Mouse (Mus musculus) G1E (cell line): ENCODE data around the gene Ap4e1.

Source experiments
- CTCF ChIP-seq: IDR thresholded peaks from 2 replicates; pipeline ENCODE4 v1.5.1; 2012; ENCODE audit warnings: low read depth, low read length, inconsistent platforms, mixed read lengths
- GATA1 ChIP-seq: IDR thresholded peaks from 2 replicates; pipeline ENCODE4 v1.6.1; 2012; ENCODE audit warnings: borderline replicate concordance, low read length, inconsistent platforms, mixed read lengths

DNA sequence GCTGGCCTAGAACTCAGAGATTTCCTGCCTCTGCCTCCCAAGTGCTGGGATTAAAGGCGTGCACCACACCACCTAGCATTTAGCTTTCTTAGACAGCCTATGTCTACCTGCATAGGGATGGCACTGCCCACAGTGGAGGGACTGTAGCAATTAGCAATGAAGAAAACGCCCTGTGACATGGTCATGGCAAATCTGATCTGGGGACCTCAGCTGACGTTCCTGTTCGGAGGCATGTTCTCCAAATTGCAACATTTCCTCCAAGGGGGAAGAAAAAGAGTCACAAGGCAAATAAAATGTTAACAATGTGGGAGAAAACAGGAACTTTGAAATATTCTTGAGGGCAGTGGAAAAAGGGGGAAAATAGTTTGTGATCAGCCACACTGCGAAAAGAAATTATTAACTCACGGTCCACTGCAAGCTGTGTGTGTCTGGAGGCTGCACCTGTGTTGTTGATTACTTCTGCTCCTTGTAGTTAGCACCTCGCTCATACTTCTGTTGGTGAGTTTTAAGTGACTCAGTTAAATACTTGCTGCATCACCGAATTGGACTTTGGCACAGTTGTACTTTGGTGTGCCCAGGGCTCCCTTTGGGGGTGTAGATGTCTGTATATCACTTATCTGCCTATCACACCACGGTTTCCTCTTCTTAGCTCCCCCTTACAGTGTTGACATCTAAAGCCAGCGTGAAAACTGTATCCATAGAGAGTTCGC is 71.5 kb downstream of the Ap4e1 start:
- TF ChIP-seq CTCF (no peak), GATA1 (no peak)
